Mouse (Mus musculus) cerebellum, adult 9-10 months (tissue): ENCODE results near the gene Mymx.

Experiments used
- DNase-seq: peaks from one replicate; pipeline ENCODE4 v3.0.0; 2022

Mymx gene

DNA sequence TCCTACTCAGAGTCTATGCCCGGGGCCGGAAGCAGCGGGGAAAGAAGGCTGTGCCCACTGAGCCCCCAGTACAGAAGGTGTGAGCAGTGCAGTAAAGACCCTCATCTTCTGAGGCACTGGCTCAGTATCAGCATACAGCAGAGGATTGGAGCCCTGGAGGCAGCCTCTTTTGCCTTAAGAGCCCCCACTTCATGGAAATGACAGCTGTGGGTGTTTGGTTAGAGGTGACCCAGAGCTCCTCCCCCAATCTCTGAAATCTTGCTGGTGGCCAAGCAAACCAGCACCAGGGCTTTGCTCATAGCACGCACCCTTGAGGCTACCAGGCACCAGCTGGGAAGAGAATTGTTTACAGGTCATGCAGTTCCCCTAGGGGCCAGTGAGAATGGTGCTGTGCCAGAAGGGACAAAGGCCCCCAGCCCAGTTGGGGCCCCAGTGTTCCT, 34.7 kb downstream of the Mymx start:
- no peak for DNase-seq

GRCm38 (mm10) chr17:45566360-45567161, 35.3 kb downstream of the Mymx start:
- no peak for DNase-seq

DNA sequence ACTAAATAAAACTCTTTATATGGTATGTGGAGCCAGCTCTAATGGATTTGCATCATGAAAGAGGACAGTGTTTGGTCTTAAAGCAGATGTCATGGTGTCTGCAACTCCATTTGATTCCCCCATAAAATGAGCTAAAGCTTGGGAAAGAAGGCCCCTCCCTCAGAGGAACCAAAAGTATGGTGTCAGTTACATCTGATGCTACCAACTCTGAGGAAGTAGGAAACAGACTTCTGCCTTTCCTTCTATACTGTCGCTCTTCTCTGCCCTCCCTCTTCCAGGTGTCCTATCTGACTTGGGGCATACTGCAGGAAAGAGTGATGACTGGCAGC, 35.9 kb downstream of the Mymx start:
- DNase-seq: no peak

- no peak for DNase-seq
Measured at GRCm38 (mm10) chr17:45565103-45565502, 36.8 kb downstream of the Mymx start.

GRCm38 (mm10) chr17:45564531-45565084, 37.3 kb downstream of the Mymx start:
- peak; percentile 62 for DNase-seq

DNA sequence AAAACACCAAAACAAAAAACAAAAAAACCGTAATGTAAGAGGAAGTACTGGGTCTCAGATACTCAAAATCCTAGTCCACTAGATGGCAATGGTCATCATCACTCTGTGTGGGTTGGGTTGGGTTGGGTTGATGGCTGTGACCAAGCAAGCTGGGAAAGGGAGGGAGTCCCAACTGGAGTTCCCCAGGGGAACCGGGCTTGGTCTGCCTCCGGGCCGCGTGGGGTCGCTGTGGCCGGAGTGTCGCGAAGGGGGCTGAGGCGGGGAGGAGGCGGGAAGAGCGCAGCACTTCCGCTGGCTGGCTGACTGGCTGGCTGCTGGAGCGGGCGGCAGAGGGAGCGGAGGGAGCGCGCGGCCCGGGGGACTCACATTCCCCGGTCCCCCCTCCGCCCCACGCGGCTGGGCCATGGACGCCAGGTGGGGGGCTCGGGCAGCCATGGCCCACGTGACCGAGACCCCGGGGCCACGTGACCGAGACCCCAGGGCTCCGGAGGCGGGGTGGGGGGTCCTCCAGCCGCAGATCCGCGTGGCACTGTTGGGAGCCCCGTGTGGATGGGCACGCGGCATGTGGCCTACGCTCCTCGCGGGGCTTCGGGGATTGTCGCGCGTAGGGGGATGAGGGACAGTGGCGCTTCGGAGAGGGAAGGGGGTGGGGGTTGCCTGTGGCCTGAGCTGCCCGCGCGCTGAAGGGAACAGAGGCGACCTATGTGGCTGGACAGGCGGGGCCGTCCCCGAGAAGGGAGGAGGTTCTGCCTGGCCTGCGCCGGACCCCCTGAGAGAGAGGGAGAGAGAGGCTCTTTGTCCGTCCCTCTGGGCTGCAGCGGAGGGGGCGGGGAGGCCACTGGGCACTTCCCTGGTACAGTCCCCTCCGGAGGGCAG, 38.0 kb downstream of the Mymx start, which contains the start of gene Slc35b2:
TSS of gene Slc35b2 (plus strand) at position 220 of the 876 bp plus-strand sequence.
- peak; percentile 92 for DNase-seq

- peak; percentile 69 for DNase-seq
Measured at GRCm38 (mm10) chr17:45563216-45563615, 38.7 kb downstream of the Mymx start.

- peak; percentile 84 for DNase-seq
Measured at GRCm38 (mm10) chr17:45559732-45560525, 42.0 kb downstream of the Mymx start.

GRCm38 (mm10) chr17:45557998-45558862, 43.7 kb downstream of the Mymx start:
- peak; percentile 55 for DNase-seq

DNA sequence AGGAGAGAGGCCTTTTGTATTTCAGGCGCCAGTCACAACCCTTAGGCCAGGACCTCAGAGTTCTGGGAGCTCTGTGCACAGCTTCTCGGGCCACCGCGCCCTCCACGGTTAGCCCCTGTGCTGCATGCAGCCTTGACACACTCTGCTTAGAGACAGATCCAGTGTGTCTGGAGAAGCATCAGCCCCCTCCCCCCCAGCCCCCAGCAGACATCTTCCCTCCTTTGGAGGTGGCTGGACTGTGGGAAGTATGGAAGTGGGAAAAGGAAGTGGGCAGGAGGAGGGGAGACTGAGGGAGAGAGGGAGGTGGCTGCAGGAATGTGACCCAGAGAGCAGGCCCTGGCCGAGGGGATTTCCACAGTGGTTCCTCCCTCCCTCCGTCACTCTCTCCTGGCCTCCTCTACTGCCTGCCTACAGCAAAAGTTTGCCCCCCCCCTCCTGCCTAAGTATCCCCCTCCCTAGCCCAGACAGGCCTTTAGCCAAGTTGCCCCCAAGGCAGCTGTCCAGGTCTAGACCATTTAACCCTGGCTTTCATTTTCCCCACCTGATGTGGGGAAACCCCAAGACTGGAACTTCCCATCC, 44.6 kb downstream of the Mymx start:
- no peak for DNase-seq

DNA sequence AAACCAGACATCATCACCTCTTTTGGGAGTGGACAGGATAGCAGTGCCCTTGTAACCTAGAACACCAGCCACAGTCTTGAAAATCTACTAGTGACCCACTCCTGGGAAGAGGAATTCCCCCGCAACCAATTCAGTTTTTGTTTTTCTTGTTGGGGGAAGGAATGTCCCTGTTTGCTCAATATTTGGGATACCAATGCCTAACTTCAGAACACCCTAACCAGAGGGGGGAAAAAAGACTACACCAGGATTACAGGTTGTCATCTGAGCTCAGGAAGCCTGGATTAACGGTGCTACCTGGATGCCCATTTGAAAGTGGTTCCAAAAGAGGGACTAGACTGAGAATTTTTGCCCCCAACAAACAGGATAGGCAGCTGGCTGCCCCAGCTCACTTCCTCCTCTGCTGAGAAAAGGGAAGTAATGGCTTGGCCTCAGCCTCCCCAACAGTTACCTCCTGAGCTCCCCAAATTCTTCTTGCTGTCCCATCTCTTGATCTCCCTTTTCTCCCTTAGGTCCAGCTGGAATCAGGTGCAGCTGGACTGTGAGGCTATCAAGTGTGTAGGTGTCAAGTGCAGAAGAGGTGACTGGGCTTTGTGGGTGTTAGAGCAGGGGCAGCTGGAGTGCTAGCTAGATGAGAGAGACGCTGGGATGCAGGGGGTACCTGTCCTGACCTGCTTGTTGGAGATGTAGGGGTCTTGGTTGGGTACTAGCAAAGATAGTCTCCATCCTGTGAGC, 45.2 kb downstream of the Mymx start:
- DNase-seq: no peak

GRCm38 (mm10) chr17:45556107-45556489, 45.8 kb downstream of the Mymx start:
- DNase-seq: peak; percentile 55

DNA sequence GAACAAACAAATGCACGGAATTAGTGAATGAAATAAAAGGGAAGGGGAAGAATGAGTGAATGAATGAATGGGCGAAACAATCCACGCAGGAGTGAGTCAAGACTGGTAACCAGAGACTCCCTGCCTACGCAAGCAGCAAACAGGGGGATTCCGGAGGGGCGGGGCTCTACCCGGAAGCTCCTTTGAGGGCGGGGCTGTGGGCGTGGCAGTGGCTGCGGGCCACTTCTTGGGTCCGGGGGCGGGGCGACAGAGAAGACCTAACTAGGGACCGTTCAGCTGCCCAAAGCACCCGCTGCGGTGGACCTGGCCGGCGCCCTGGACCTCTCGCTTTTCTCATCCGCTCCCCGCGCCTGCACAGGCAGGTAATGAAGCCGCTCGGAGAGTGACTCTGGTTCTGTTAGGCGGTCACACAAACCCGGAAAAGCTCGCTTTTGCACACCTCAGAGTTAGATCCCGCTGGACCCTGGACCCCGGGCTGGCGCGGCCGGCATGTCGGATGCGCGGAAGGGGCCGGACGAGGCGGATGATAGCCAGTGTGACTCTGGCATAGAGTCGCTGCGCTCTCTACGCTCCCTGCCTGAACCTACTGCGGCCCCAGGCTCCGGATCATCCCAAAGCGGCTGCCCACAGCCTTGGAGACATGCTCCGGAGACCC, 46.3 kb downstream of the Mymx start, which contains the start of gene Nfkbie:
TSS of gene Nfkbie (plus strand) at position 252 of the 655 bp plus-strand sequence.
- DNase-seq: peak; percentile 93

DNA sequence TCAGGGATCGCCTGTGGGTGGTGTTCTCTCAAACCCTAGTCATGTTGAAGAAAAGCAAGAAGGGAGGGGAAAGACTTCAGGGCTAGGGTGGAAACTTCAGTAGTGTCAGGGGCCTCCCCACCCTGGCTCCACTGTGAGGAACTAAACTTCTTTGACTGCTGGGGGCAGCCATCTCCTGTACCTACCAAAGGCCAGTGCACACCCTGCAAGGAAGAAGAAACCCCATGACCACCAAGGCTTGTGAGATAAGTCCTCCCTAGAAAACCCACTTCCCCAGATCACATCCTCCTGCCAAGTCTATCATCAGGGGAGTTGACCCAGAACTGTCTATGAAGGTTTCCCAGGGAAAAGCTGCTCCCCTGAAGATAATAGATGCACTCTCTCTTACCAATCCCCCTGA, 47.5 kb downstream of the Mymx start:
- peak; percentile 44 for DNase-seq

GRCm38 (mm10) chr17:45553065-45553464, 48.8 kb downstream of the Mymx start:
- DNase-seq: no peak

DNA sequence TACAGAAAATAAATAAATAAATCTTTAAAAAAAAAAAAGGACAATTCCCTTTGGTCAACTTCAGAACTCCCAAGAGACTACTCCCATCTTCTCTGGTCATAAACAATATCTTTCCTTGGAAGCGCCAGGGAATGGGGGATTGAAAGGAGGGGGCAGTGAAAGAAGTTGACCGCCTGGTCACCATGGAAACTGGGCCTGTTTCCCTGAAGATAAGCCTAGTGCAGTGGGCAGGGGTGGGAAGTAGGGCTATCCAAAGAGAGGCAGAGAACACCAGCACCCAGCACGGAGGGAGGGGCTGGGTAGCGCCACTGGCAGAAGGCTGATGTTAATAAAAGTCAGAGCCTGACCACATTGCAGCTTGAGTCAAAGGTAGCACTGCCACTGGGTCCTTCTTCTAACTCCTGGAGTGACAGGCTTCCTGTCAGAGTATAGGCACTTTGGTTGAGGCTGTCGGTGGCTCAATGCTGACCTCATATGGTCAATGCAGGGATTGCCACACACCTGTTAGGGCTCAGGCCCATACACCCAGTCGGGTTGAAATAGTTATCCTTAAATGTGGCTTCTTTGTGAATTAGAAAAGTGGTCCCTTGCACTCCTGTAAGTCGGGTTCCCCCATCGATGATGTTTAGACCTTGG, 50.0 kb downstream of the Mymx start:
- peak; percentile 94 for DNase-seq

- no peak for DNase-seq
Measured at GRCm38 (mm10) chr17:45551249-45551796, 50.6 kb downstream of the Mymx start.
